Mouse (Mus musculus) activated CD4-positive, CD25-positive, alpha-beta regulatory T cell, adult 9 weeks (primary cell): ENCODE data around the gene Fars2. TPM values are rescaled to one million over a fixed set of nuclear protein-coding genes. Genes with fewer than 3 reads are reported as not detected.

Experiments
- polyA plus RNA-seq: library from polyadenylated mRNA; unstranded; fragments of 100-300 nt; shearing (Covaris generic); gene quantifications from one replicate; pipeline ENCODE4 v1.2.1, GENCODE M21; 2017

Fars2 gene
- polyA plus RNA-seq = 45.1 TPM

GRCm38 (mm10) chr13:36117143-36118014 is at the start of gene Fars2, which contains the start of gene Lyrm4:
Fars2 (plus strand) TSS chr13:36117412.
Lyrm4 (minus strand) TSS chr13:36117526.

DNA sequence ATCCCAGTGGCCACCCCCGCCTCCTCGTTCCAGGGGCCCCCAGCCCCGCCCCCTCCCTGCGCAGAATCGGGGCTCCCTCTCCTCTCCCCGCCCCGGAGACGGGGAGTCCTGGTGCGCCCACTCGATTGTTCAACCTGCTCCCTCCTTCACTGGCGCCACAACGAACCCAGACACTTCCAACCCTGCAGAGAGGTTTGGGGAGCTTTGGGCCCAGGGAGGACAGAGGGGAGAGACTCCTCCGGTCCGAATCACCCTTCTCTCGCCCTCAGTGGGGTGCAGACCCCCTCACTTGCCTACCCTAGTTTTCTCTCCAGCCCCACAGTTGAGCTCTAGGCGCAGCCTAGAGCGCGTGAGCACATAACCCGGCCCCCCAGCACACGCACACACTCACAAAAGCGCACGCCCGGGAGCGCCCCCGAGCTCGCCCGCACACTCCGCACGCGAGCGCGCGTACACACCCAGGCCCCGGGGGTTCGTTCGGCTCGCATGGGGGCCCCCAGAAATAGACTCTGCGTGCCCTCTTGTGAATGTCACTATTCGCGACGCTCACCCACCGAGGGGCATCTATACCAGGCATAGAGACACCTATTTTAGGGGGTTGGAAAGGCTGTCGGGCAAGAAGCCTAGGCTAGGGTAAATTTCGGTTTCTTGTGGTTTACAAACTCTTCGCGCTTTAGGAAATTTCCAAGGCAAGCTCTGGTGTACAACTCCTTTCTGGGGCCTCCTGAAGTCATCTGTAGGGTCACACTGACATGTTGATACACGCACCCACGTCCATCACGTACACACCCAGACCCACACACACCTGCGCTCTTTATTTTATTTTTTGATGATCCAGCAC is 617.7 kb downstream of the Fars2 start, which contains the start of gene Nrn1:
Gene Nrn1 (minus strand): TSS at position 401 of the 841 bp plus-strand sequence.

Other genes with a start within 250 kb of the Fars2 start
- 10.1 TPM for gene Rpp40, start 211.1 kb upstream of the Fars2 start, polyA plus RNA-seq
- not detected for gene Ppp1r3g, start 158.6 kb upstream of the Fars2 start, polyA plus RNA-seq
- 6.2 TPM for gene Lyrm4, start 114 bp downstream of the Fars2 start, polyA plus RNA-seq